Mouse (Mus musculus): ENCODE measurements at regions not wholly inside any gene's neighbourhood (a gene's known extent, or its start where the extent isn't known, plus 50 kb on each side); places are given as distances from the start of the nearest gene placed in this dataset.
"Not testable (repeated sequence)": the region's sequence is repeated elsewhere in the genome, so short reads cannot be mapped to it uniquely, and the experiment has no call there.

DNA sequence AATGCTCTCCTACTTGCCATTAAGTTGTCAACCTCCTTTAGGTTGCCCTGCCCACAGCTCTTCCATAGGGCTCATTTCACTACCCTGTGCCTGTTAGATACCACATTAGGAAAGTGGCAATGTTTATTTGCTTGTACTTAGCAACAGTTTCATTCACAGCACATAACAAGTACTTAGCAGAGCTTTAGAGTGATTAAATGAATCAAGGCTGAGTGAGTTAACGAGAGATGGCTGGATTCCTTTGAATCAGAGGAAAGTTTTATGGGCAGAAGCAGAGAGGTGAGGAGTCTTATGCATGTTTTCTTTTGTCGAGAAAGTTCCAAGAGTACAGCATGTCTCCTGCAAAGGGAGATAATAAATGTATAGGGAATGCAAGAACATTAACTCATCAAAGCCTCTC lies 60.5 kb downstream of the Ptgs2 start:
- WGBS (ENCODE audit: insufficient replicate concordance), result 62% methylated on average over 2 of the region's 2 CpGs
- H3K4me2 ChIP-seq, result no peak overlapping the region
- no peak overlapping the region for H3K9ac ChIP-seq
- H3K27ac ChIP-seq, result no peak overlapping the region
- ATAC-seq, result no peak
- H3K4me3 ChIP-seq, result no peak overlapping the region
- H3K9me3 ChIP-seq (replicated peaks), result no peaks in the 10 kb centered on the region
- H3K4me1 ChIP-seq, result peaks cover 1% of the 10 kb centered on the region
- H3K27me3 ChIP-seq (replicated peaks), result no peaks in the 10 kb centered on the region
- H3K36me3 ChIP-seq, result no peaks in the 10 kb centered on the region

GRCm38 (mm10) chr1:150164890-150165596 lies 65.2 kb downstream of the Ptgs2 start:
- ATAC-seq, result peak; percentile 70
- Histone ChIP-seq H3K4me2 (peak overlapping the region; percentile 57), H3K27me3 (replicated peaks) (no peaks in the 10 kb centered on the region), H3K9ac (no peak overlapping the region), H3K27ac (no peak overlapping the region), H3K4me3 (peak overlapping the region; percentile 31), H3K36me3 (no peaks in the 10 kb centered on the region), H3K4me1 (peaks cover 6% of the 10 kb centered on the region), H3K9me3 (replicated peaks) (no peaks in the 10 kb centered on the region)
- 20% methylated on average over 17 of the region's 17 CpGs for WGBS (ENCODE audit: insufficient replicate concordance)

- Histone ChIP-seq H3K27ac (no peak overlapping the region), H3K27me3 (replicated peaks) (no peaks in the 10 kb centered on the region), H3K4me2 (peak overlapping the region; percentile 57), H3K4me1 (peaks cover 6% of the 10 kb centered on the region), H3K36me3 (no peaks in the 10 kb centered on the region), H3K9me3 (replicated peaks) (no peaks in the 10 kb centered on the region), H3K4me3 (no peak overlapping the region), H3K9ac (no peak overlapping the region)
- WGBS (ENCODE audit: insufficient replicate concordance), result 26% methylated on average over 7 of the region's 7 CpGs
- peak; percentile 44; the same call in 1 of the 2 replicates for ATAC-seq
Measured at GRCm38 (mm10) chr1:150165597-150165973, 65.8 kb downstream of the Ptgs2 start.

GRCm38 (mm10) chr1:150167172-150167571 lies 67.3 kb downstream of the Ptgs2 start:
- Histone ChIP-seq H3K36me3 (no peaks in the 10 kb centered on the region), H3K4me2 (no peak overlapping the region), H3K9me3 (replicated peaks) (no peaks in the 10 kb centered on the region), H3K9ac (no peak overlapping the region), H3K4me1 (peaks cover 6% of the 10 kb centered on the region), H3K27ac (no peak overlapping the region), H3K27me3 (replicated peaks) (no peaks in the 10 kb centered on the region), H3K4me3 (no peak overlapping the region)
- no peak for ATAC-seq

DNA sequence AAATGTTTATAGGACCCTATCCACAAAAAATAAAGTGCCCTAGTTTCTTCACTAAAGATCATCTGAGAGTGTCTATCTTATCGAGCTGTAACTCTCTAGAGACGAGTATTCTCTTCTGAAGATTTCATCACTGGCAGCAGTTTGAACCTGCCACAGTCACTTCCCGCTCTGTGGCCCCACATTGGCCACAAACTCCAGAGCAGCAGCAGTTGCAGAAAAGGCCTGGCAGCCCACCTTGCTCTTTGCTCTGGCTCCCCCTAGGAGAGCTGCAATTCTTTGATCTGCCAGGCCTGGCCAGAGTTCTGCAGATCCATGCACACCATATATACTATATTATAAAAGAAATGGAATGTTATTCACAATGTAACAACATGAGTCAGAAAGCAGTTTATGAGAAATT lies 74.4 kb downstream of the Ptgs2 start:
- H3K4me2 ChIP-seq, result no peak overlapping the region
- no peak for ATAC-seq
- no peaks in the 10 kb centered on the region for H3K4me1 ChIP-seq
- H3K9ac ChIP-seq, result no peak overlapping the region
- H3K27me3 ChIP-seq (replicated peaks), result no peaks in the 10 kb centered on the region
- H3K4me3 ChIP-seq, result no peak overlapping the region
- no peaks in the 10 kb centered on the region for H3K36me3 ChIP-seq
- H3K27ac ChIP-seq, result no peak overlapping the region
- 38% methylated on average over 3 of the region's 3 CpGs for WGBS (ENCODE audit: insufficient replicate concordance)
- H3K9me3 ChIP-seq (replicated peaks), result no peaks in the 10 kb centered on the region

DNA sequence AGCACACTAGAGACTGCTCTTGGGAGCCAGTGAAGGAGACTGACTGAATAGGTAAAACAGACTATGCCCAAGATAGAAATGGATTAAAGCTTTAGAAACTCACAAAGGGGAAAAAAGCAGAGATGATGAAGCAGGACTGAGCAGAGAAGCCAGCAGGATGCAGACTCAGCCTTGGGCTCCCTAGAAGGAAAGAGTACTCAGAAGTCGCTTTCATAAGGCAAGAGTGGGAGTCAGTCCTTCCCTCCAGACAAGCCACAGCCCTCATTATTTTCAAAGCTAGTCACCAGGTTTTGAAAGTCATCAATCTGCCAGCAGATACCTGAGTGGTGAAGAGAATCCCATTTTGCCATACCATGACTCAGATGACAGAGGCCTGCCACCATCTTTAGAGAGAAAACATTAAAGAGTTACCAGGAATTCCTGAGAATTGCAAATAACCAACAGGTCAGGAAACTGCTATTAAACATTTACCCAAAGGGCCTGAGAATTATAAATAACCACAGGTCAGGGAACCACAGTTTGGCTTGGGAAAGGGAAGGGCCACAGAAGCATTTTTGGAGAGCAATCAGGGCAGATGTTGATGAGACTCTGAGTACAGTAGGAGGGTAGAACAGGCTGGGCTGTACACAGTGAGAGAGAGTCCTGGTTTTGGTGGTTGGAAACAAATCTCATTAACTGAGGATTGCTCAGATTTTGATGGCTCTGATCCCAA lies 77.4 kb downstream of the Ptgs2 start:
- Histone ChIP-seq H3K4me1 (no peaks in the 10 kb centered on the region), H3K9me3 (replicated peaks) (no peaks in the 10 kb centered on the region), H3K27ac (no peak overlapping the region), H3K27me3 (replicated peaks) (no peaks in the 10 kb centered on the region), H3K4me2 (no peak overlapping the region), H3K36me3 (no peaks in the 10 kb centered on the region), H3K9ac (no peak overlapping the region), H3K4me3 (no peak overlapping the region)
- ATAC-seq, result no peak
- WGBS (ENCODE audit: insufficient replicate concordance), result 70% methylated on average over 1 of the region's 1 CpGs

- no peak for ATAC-seq
- Histone ChIP-seq H3K9me3 (replicated peaks) (no peaks in the 10 kb centered on the region), H3K36me3 (no peaks in the 10 kb centered on the region), H3K27ac (no peak overlapping the region), H3K4me1 (no peaks in the 10 kb centered on the region), H3K4me3 (no peak overlapping the region), H3K4me2 (no peak overlapping the region), H3K9ac (no peak overlapping the region), H3K27me3 (replicated peaks) (no peaks in the 10 kb centered on the region)
- WGBS (ENCODE audit: insufficient replicate concordance), result 65% methylated on average over 2 of the region's 2 CpGs
Measured at GRCm38 (mm10) chr1:150202022-150202421, 102.2 kb downstream of the Ptgs2 start.

DNA sequence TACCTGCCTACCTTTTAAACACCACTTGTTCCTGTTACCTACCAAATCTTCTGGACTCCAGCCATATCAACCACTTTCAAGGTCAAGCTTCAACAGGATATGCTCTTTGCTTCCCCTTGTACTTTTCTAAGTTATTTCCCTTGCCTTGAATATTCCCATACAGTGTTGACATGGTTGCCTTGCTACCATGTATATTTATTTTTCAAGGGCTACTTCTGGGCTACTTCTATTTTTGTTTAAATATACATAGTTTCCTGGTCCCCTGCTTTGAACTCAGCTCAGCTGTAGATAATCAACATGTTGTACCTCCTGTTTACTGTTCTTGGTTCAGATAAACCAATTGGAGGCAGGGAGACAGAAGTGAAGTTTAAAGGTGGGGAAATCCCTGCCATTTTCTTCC lies 106.8 kb upstream of the Pdc start:
- H3K9ac ChIP-seq, result no peak overlapping the region
- H3K4me1 ChIP-seq, result no peaks in the 10 kb centered on the region
- no peak for ATAC-seq
- no peaks in the 10 kb centered on the region for H3K27me3 ChIP-seq (replicated peaks)
- H3K9me3 ChIP-seq (replicated peaks), result no peaks in the 10 kb centered on the region
- H3K4me2 ChIP-seq, result no peak overlapping the region
- H3K4me3 ChIP-seq, result no peak overlapping the region
- no peaks in the 10 kb centered on the region for H3K36me3 ChIP-seq
- H3K27ac ChIP-seq, result no peak overlapping the region

- H3K4me2 ChIP-seq, result no peak overlapping the region
- no peaks in the 10 kb centered on the region for H3K9me3 ChIP-seq (replicated peaks)
- no peak overlapping the region for H3K27ac ChIP-seq
- H3K9ac ChIP-seq, result no peak overlapping the region
- 71% methylated on average over 3 of the region's 3 CpGs for WGBS (ENCODE audit: insufficient replicate concordance)
- no peaks in the 10 kb centered on the region for H3K36me3 ChIP-seq
- H3K27me3 ChIP-seq (replicated peaks), result no peaks in the 10 kb centered on the region
- ATAC-seq, result no peak
- H3K4me3 ChIP-seq, result no peak overlapping the region
- no peaks in the 10 kb centered on the region for H3K4me1 ChIP-seq
Measured at GRCm38 (mm10) chr1:150216672-150217071, 102.5 kb upstream of the Pdc start.

DNA sequence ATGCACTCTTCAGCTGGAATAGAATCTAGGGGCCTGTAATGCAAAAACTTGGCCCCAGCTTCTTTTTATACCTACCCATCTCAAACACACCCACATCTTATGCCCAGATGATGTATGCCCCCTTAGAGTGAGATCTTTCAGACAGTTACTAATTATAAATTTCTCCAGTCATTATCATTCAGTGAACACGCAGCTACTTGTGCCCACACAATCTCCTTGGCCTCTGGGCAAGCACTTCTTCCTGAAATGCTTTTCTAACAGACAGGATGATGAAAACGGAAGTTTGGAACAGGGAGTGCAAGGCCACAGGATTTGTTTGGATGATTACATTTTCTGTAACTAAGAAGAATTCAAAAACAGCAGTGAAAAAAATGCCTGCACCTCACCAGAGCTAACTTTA lies 100.4 kb upstream of the Pdc start:
- Histone ChIP-seq H3K4me3 (no peak overlapping the region), H3K4me1 (no peaks in the 10 kb centered on the region), H3K4me2 (no peak overlapping the region), H3K9ac (no peak overlapping the region), H3K9me3 (replicated peaks) (no peaks in the 10 kb centered on the region), H3K36me3 (no peaks in the 10 kb centered on the region), H3K27me3 (replicated peaks) (no peaks in the 10 kb centered on the region), H3K27ac (no peak overlapping the region)
- no peak for ATAC-seq
- WGBS (ENCODE audit: insufficient replicate concordance), result 45% methylated on average over 2 of the region's 2 CpGs

DNA sequence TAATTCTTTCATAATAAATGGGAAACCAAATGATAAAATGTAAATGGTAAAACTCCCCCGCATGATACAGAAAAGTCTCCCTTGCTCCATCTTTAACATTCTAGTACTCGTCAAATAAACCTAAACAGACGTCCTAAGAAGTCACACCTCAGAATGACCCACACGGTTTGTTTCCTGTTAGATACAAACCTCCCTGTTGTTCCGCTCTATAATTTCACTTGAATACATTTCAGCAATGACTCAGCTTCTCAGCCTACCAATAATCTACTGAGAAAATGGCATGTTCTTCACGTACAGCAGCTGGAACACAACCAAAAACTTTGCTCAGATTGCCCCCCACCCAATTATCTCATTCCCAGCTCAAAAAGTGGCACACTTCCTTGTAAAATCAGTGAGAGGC lies 93.7 kb upstream of the Pdc start:
- 51% methylated on average over 6 of the region's 6 CpGs for WGBS (ENCODE audit: insufficient replicate concordance)
- Histone ChIP-seq H3K9ac (no peak overlapping the region), H3K9me3 (replicated peaks) (no peaks in the 10 kb centered on the region), H3K27me3 (replicated peaks) (no peaks in the 10 kb centered on the region), H3K4me3 (no peak overlapping the region), H3K36me3 (no peaks in the 10 kb centered on the region), H3K4me2 (no peak overlapping the region), H3K27ac (no peak overlapping the region), H3K4me1 (no peaks in the 10 kb centered on the region)
- no peak for ATAC-seq

DNA sequence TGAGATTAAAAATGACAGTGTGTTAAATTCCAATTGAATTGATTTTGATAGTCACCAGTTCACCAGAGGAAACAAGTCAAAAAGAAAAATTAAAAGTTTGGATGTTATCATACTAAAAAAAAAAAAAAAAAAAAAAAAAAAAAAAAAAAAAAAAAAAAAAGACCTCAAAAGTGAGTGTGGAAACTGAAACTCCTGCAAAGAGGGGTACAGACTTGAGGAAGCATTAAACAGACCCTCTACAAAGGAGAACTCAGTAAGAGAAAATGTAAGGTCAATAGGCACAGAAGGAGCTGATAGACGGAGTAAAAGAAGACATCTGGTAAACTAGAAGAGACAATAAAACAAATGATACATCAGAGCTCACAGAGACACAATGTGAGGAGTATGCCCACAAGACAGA lies 79.7 kb upstream of the Pdc start:
- H3K9me3 ChIP-seq (replicated peaks); H3K27ac ChIP-seq; ATAC-seq; H3K36me3 ChIP-seq; H3K27me3 ChIP-seq (replicated peaks); H3K9ac ChIP-seq; H3K4me2 ChIP-seq; H3K4me3 ChIP-seq; H3K4me1 ChIP-seq: not testable (repeated sequence)
- WGBS (ENCODE audit: insufficient replicate concordance), result 75% methylated on average over 1 of the region's 1 CpGs

GRCm38 (mm10) chr1:150240110-150240509 lies 79.1 kb upstream of the Pdc start:
- Histone ChIP-seq H3K4me2 (no peak overlapping the region), H3K9me3 (replicated peaks) (no peaks in the 10 kb centered on the region), H3K27me3 (replicated peaks) (no peaks in the 10 kb centered on the region), H3K4me1 (no peaks in the 10 kb centered on the region), H3K36me3 (no peaks in the 10 kb centered on the region), H3K4me3 (no peak overlapping the region), H3K9ac (no peak overlapping the region), H3K27ac (no peak overlapping the region)
- 45% methylated on average over 3 of the region's 3 CpGs for WGBS (ENCODE audit: insufficient replicate concordance)
- ATAC-seq, result no peak

Data from liver, embryonic 12.5 days (tissue).